Mouse (Mus musculus) lung, embryonic 14.5 days (tissue): ENCODE results near the gene Bbs1. TPM values are rescaled to one million over a fixed set of nuclear protein-coding genes. Genes with fewer than 3 reads are reported as not detected.
"Not testable (repeated sequence)": the region's sequence is repeated elsewhere in the genome, so short reads cannot be mapped to it uniquely, and the experiment has no call there.

ENCODE experiments used
- ATAC-seq: fragments of 200-750 bp; cut with Nextera tagmentation; 2 replicates; pipeline ENCODE4 v1.8.0; 2017; ENCODE audit warnings: mild to moderate bottlenecking, moderate TSS enrichment, moderate library complexity; ENCODE audit not compliant: insufficient read depth
- DNase-seq: peaks from one replicate; pipeline ENCODE4 v3.0.0-alpha.2; 2015
- H3K27ac ChIP-seq: fragments of 300-500 bp; sonication (generic); 2 replicates; pipeline ENCODE4 v1.5.1; 2014; ENCODE audit warnings: low read depth, mild to moderate bottlenecking, moderate library complexity
- H3K27me3 ChIP-seq: fragments of 300-500 bp; sonication (generic); 2 replicates; pipeline ENCODE4 v1.6.1; 2014; ENCODE audit warnings: low read length, control low read depth; ENCODE audit not compliant: insufficient read depth
- H3K36me3 ChIP-seq: fragments of 300-500 bp; sonication (generic); 2 replicates; pipeline ENCODE4 v1.6.1; 2014; ENCODE audit warnings: control low read depth; ENCODE audit not compliant: insufficient read depth
- H3K4me1 ChIP-seq: fragments of 300-500 bp; sonication (generic); 2 replicates; pipeline ENCODE4 v1.6.1; 2014; ENCODE audit warnings: antibody characterized with exemption, control low read depth; ENCODE audit not compliant: insufficient read depth
- H3K4me2 ChIP-seq: fragments of 300-500 bp; sonication (generic); 2 replicates; pipeline ENCODE4 v1.6.1; 2014; ENCODE audit warnings: mild to moderate bottlenecking
- H3K4me3 ChIP-seq: fragments of 300-500 bp; sonication (generic); 2 replicates; pipeline ENCODE4 v1.5.1; 2014; ENCODE audit warnings: low read depth, low read length
- H3K9ac ChIP-seq: fragments of 300-500 bp; sonication (generic); 2 replicates; pipeline ENCODE4 v1.6.1; 2014
- H3K9me3 ChIP-seq: fragments of 300-500 bp; sonication (generic); 2 replicates; pipeline ENCODE4 v1.6.1; 2016; ENCODE audit warnings: low read depth, low read length, control low read depth
- CTCF ChIP-seq: IDR thresholded peaks from 2 replicates; pipeline ENCODE4 v1.5.1; 2016; ENCODE audit warnings: antibody characterized with exemption, low read depth
- WGBS: fragments of 180-500 bp; shearing (Covaris S2); extraction: QIAGEN DNeasy Blood & Tissue Kit; methylation state at CpG from one replicate; pipeline ENCODE4 v1.1.7; 2014; 5-methylcytosine and 5-hydroxymethylcytosine counted together
- polyA plus RNA-seq: library from polyadenylated mRNA; unstranded; fragments of >200 nt; fragmentation: Nextera tagmentation; extraction: Ambion mirVana; gene quantifications from 2 replicates; pipeline ENCODE4 v1.2.1, GENCODE M21; 2014

The Bbs1 gene
- polyA plus RNA-seq, 1 experiment from 2014 or later, result 8.0 TPM

DNA sequence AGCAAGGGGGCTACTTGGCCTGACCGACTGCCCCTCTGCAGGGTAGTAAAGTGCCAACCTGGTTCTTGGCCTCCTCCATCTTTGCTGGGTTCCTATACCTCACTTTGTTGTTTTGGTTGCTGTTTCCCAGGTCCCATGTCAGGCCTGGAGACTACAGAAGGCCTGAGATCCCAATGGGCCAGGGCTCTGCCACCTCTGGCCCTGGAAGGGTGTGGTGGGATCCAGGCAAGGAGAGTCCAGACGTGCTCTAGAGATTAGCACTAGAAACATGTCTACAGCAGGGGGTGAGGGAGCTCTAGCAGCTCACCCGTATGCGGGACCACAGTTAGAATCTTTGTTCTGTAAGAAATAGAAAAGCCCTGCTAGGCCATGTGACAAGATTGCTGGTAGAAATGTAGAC lies 22.5 kb downstream of the Bbs1 start:
- no peak overlapping the region for H3K9ac ChIP-seq
- no peak overlapping the region for H3K4me2 ChIP-seq
- no peaks in the 10 kb centered on the region for H3K27me3 ChIP-seq
- 75% methylated on average over 4 of the region's 4 CpGs for WGBS
- no peak overlapping the region for H3K4me3 ChIP-seq
- ATAC-seq, result no peak
- no peak for DNase-seq
- no peaks in the 10 kb centered on the region for H3K9me3 ChIP-seq
- no peak overlapping the region for H3K27ac ChIP-seq
- no peak for TF ChIP-seq CTCF
- 0 out of 2 replicates have a peak, but pooled peaks cover 3% of the 10 kb centered on the region for H3K4me1 ChIP-seq
- H3K36me3 ChIP-seq, result 0 out of 2 replicates have a peak, but pooled peaks cover 6% of the 10 kb centered on the region

GRCm38 (mm10) chr19:4879324-4879703 lies 27.1 kb downstream of the Bbs1 start:
- Histone ChIP-seq H3K4me1 (0 out of 2 replicates have a peak, but pooled peaks cover 5% of the 10 kb centered on the region), H3K27ac (no peak overlapping the region), H3K4me2 (peak overlapping the region; percentile 91), H3K9me3 (no peaks in the 10 kb centered on the region), H3K36me3 (0 out of 2 replicates have a peak, but pooled peaks cover 6% of the 10 kb centered on the region), H3K27me3 (no peaks in the 10 kb centered on the region), H3K4me3 (peak overlapping the region; percentile 90), H3K9ac (peak overlapping the region; percentile 80)
- DNase-seq (no peak), ATAC-seq (no peak)
- 55% methylated on average over 10 of the region's 10 CpGs for WGBS
- TF ChIP-seq CTCF, result no peak

GRCm38 (mm10) chr19:4878405-4879323 lies 27.8 kb downstream of the Bbs1 start, which contains the start of gene Zdhhc24:
Gene Zdhhc24 (plus strand): TSS chr19:4878668.
- no peaks in the 10 kb centered on the region for H3K9me3 ChIP-seq
- ATAC-seq, result peak; percentile 98
- 0 out of 2 replicates have a peak, but pooled peaks cover 6% of the 10 kb centered on the region for H3K36me3 ChIP-seq
- no peaks in the 10 kb centered on the region for H3K27me3 ChIP-seq
- under 1% methylated on average over 52 of the region's 52 CpGs for WGBS
- peak within 1 kb of the TSS; percentile 80 for H3K9ac ChIP-seq
- H3K4me1 ChIP-seq, result 0 out of 2 replicates have a peak, but pooled peaks cover 5% of the 10 kb centered on the region
- TF ChIP-seq CTCF, result no peak
- H3K4me3 ChIP-seq, result peak within 1 kb of the TSS; percentile 90
- H3K27ac ChIP-seq, result peak within 1 kb of the TSS; percentile 67
- peak within 1 kb of the TSS; percentile 91 for H3K4me2 ChIP-seq
- peak; percentile 98 for DNase-seq

DNA sequence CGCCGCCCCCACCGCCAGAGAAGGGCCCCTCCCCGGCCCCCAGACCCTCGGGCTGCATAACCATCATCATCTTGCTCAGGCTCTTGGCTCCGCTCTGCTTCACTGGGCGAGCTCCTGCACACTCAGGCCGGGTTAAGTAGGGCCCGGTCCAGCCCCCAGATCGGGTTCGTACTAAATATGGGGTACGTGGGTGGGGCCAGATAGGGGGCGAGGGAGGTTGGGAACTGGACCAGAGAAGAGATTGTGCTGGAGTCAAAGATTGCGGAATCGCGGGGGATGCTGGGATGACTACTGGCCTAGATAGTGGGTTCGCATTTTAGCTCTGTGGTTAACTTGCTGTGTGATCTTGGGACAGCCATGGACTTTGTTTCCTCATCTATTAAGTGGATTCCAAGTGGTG lies 28.6 kb downstream of the Bbs1 start, which contains the start of gene Actn3:
TSS of gene Actn3 (minus strand) at position 125 of the 400 bp plus-strand sequence.
- H3K27me3 ChIP-seq, result no peaks in the 10 kb centered on the region
- H3K36me3 ChIP-seq, result no peaks in the 10 kb centered on the region
- 2% methylated on average over 17 of the region's 17 CpGs for WGBS
- TF ChIP-seq CTCF, result no peak
- H3K27ac ChIP-seq, result peak within 1 kb of the TSS; percentile 67
- H3K4me1 ChIP-seq, result 0 out of 2 replicates have a peak, but pooled peaks cover 5% of the 10 kb centered on the region
- peak within 1 kb of the TSS; percentile 80 for H3K9ac ChIP-seq
- ATAC-seq (peak; percentile 54), DNase-seq (peak; percentile 59)
- peak within 1 kb of the TSS; percentile 90 for H3K4me3 ChIP-seq
- peak within 1 kb of the TSS; percentile 91 for H3K4me2 ChIP-seq
- H3K9me3 ChIP-seq, result no peaks in the 10 kb centered on the region

DNA sequence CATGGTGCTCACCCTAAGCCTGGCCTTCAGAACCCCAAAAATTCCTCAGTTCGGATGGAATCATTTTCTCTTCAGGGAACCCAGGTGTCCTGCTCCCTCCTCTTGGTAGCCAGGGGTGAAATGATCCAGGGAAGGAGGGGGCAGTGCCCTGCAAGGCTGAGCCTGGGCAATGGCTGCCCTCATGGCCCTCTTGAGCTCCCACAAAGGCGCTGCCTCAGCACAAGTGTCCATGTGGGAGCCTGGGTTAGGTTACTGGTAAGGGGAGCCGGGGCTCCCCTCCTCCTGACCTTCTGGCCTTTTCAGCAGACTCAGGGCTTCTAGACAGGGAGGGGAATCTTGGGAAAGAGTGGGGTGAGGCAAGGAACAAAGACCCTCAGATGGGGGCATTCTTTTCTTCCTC lies 29.7 kb downstream of the Bbs1 start:
- DNase-seq (no peak), ATAC-seq (no peak)
- no peak overlapping the region for H3K4me3 ChIP-seq
- 72% methylated on average over 3 of the region's 3 CpGs for WGBS
- no peak for TF ChIP-seq CTCF
- no peaks in the 10 kb centered on the region for H3K9me3 ChIP-seq
- H3K4me1 ChIP-seq, result 0 out of 2 replicates have a peak, but pooled peaks cover 5% of the 10 kb centered on the region
- no peaks in the 10 kb centered on the region for H3K36me3 ChIP-seq
- no peak overlapping the region for H3K27ac ChIP-seq
- no peaks in the 10 kb centered on the region for H3K27me3 ChIP-seq
- no peak overlapping the region for H3K9ac ChIP-seq
- no peak overlapping the region for H3K4me2 ChIP-seq

GRCm38 (mm10) chr19:4876241-4876640 lies 30.2 kb downstream of the Bbs1 start:
- Histone ChIP-seq H3K4me2 (no peak overlapping the region), H3K9ac (no peak overlapping the region), H3K36me3 (no peaks in the 10 kb centered on the region), H3K4me3 (no peak overlapping the region), H3K27me3 (no peaks in the 10 kb centered on the region), H3K27ac (no peak overlapping the region), H3K9me3 (no peaks in the 10 kb centered on the region), H3K4me1 (0 out of 2 replicates have a peak, but pooled peaks cover 5% of the 10 kb centered on the region)
- TF ChIP-seq CTCF, result no peak
- ATAC-seq (no peak), DNase-seq (no peak)
- WGBS, result 60% methylated on average over 3 of the region's 4 CpGs

GRCm38 (mm10) chr19:4874613-4875012 lies 31.8 kb downstream of the Bbs1 start:
- H3K36me3 ChIP-seq, H3K27ac ChIP-seq, H3K4me1 ChIP-seq, H3K4me2 ChIP-seq, H3K9me3 ChIP-seq, DNase-seq, H3K4me3 ChIP-seq, H3K9ac ChIP-seq, H3K27me3 ChIP-seq, ATAC-seq: not testable (repeated sequence)
- WGBS, result 68% methylated on average over 1 of the region's 1 CpGs
